Mouse (Mus musculus): Measurements from ENCODE around the gene Elmsan1. TPM values are rescaled to one million over a fixed set of nuclear protein-coding genes. Genes with fewer than 3 reads are reported as not detected.
"Not testable (repeated sequence)": the region's sequence is repeated elsewhere in the genome, so short reads cannot be mapped to it uniquely, and the experiment has no call there.

The Elmsan1 gene
- polyA plus RNA-seq, 1 experiment from 2014 or later = 5.8 TPM

- DNase-seq (ENCODE audit: low spot score) (no peak), ATAC-seq (replicated peaks; ENCODE audit: low FRiP score, low read depth) (no peak)
- no peaks in the 10 kb centered on the region for H3K27me3 ChIP-seq (ENCODE audit: insufficient read depth, low read length)
- TF ChIP-seq CTCF (IDR thresholded peaks at IDR 0.05; ENCODE audit: low read depth) = no peak
- H3K4me2 ChIP-seq (ENCODE audit: low read length) = no peak overlapping the region
- no peaks in the 10 kb centered on the region for H3K36me3 ChIP-seq (ENCODE audit: insufficient read depth, low read length)
- WGBS = 72% methylated on average over 5 of the region's 5 CpGs
- no peaks in the 10 kb centered on the region for H3K4me1 ChIP-seq (replicated peaks; ENCODE audit: insufficient read depth, low read length)
- no peak overlapping the region for H3K9ac ChIP-seq (ENCODE audit: low read depth, low read length)
- no peak overlapping the region for H3K4me3 ChIP-seq (replicated peaks; ENCODE audit: low read depth, low read length)
- no peak overlapping the region for H3K27ac ChIP-seq
- H3K9me3 ChIP-seq (replicated peaks; ENCODE audit: low read length) = no peaks in the 10 kb centered on the region
Observed at GRCm38 (mm10) chr12:84245683-84246082, 27.0 kb upstream of the Elmsan1 start.

DNA sequence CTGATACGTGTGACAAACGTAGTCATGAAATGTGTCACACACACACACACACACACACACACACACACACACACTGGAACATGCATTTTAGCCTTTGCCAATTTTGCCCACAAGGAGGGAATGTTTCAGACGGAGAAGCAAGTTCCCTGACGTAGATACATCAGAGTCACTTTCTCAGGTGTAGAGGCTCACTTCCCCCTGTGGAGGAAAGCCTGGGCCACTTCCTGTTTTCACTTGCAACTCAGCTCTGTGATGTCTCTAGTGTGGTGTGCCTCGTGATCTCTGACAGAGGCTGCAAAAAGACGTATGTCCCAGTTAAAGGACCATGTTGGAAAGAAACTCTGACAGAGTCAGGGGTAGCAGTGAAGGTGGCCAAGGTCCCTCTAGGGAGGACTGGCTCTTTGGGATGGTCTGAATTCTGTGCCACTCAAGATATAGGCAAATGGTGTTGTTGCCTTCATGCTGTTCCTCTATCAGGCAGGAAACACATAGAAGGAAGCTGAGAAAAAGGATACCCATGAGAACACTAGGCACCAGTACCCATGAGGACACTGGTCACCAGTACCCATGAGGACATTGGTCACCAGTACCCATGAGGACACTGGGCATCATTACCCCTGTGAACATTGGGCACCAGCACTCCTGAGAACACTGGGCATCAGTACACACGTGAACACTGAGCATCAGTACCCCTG is 24.5 kb upstream of the Elmsan1 start:
- H3K36me3 ChIP-seq (ENCODE audit: insufficient read depth, low read length) = no peaks in the 10 kb centered on the region
- 83% methylated on average over 7 of the region's 7 CpGs for WGBS
- no peak overlapping the region for H3K9ac ChIP-seq (ENCODE audit: low read depth, low read length)
- H3K4me3 ChIP-seq (replicated peaks; ENCODE audit: low read depth, low read length) = no peak overlapping the region
- H3K4me1 ChIP-seq (replicated peaks; ENCODE audit: insufficient read depth, low read length) = no peaks in the 10 kb centered on the region
- no peaks in the 10 kb centered on the region for H3K9me3 ChIP-seq (replicated peaks; ENCODE audit: low read length)
- H3K27ac ChIP-seq = no peak overlapping the region
- DNase-seq (ENCODE audit: low spot score) = no peak
- no peak for ATAC-seq (replicated peaks; ENCODE audit: low FRiP score, low read depth)
- H3K27me3 ChIP-seq (ENCODE audit: insufficient read depth, low read length) = no peaks in the 10 kb centered on the region
- H3K4me2 ChIP-seq (ENCODE audit: low read length) = no peak overlapping the region
- no peak for TF ChIP-seq CTCF (IDR thresholded peaks at IDR 0.05; ENCODE audit: low read depth)

DNA sequence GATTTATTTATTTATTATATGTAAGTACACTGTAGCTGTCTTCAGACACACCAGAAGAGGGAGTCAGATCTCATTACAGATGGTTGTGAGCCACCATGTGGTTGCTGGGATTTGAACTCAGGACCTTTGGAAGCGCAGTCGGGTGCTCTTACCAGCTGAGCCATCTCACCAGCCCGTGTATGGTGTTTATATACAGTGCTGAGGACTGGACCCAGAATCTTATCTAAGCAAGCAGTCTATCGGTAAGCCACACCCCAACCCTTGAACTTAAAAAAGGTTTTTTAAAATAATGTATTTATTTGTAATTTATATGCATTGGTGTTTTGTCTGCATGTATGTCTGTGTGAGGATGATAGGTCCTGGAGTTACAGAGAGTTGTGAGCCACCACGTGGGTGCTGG is 18.4 kb upstream of the Elmsan1 start:
- not testable (repeated sequence) for H3K9me3 ChIP-seq (replicated peaks; ENCODE audit: low read length)
- WGBS = 94% methylated on average over 5 of the region's 5 CpGs

GRCm38 (mm10) chr12:84235981-84236752 is 17.5 kb upstream of the Elmsan1 start:
- TF ChIP-seq CTCF (IDR thresholded peaks at IDR 0.05; ENCODE audit: low read depth) = no peak
- no peak overlapping the region for H3K27ac ChIP-seq
- ATAC-seq (replicated peaks; ENCODE audit: low FRiP score, low read depth) = no peak

More for the DNA sequence above, 18.4 kb upstream of the Elmsan1 start:
- not testable (repeated sequence) for DNase-seq (ENCODE audit: low spot score); H3K36me3 ChIP-seq (ENCODE audit: insufficient read depth, low read length); ATAC-seq (replicated peaks; ENCODE audit: low FRiP score, low read depth); H3K9ac ChIP-seq (ENCODE audit: low read depth, low read length); H3K4me2 ChIP-seq (ENCODE audit: low read length); H3K4me1 ChIP-seq (replicated peaks; ENCODE audit: insufficient read depth, low read length); H3K27me3 ChIP-seq (ENCODE audit: insufficient read depth, low read length); H3K27ac ChIP-seq; H3K4me3 ChIP-seq (replicated peaks; ENCODE audit: low read depth, low read length)

GRCm38 (mm10) chr12:84235577-84235976 is 16.9 kb upstream of the Elmsan1 start:
- ATAC-seq (replicated peaks; ENCODE audit: low FRiP score, low read depth) (no peak), DNase-seq (ENCODE audit: low spot score) (no peak)
- Histone ChIP-seq H3K36me3 (ENCODE audit: insufficient read depth, low read length) (no peaks in the 10 kb centered on the region), H3K4me1 (replicated peaks; ENCODE audit: insufficient read depth, low read length) (no peaks in the 10 kb centered on the region), H3K27ac (no peak overlapping the region), H3K4me2 (ENCODE audit: low read length) (no peak overlapping the region), H3K27me3 (ENCODE audit: insufficient read depth, low read length) (no peaks in the 10 kb centered on the region), H3K9ac (ENCODE audit: low read depth, low read length) (no peak overlapping the region), H3K4me3 (replicated peaks; ENCODE audit: low read depth, low read length) (no peak overlapping the region), H3K9me3 (replicated peaks; ENCODE audit: low read length) (no peaks in the 10 kb centered on the region)
- 91% methylated on average over 6 of the region's 6 CpGs for WGBS
- TF ChIP-seq CTCF (IDR thresholded peaks at IDR 0.05; ENCODE audit: low read depth) = no peak

More at GRCm38 (mm10) chr12:84235981-84236752, 17.5 kb upstream of the Elmsan1 start:
- no peak for DNase-seq (ENCODE audit: low spot score)
- no peak overlapping the region for H3K4me2 ChIP-seq (ENCODE audit: low read length)
- no peaks in the 10 kb centered on the region for H3K27me3 ChIP-seq (ENCODE audit: insufficient read depth, low read length)
- no peaks in the 10 kb centered on the region for H3K9me3 ChIP-seq (replicated peaks; ENCODE audit: low read length)
- WGBS = 75% methylated on average over 10 of the region's 10 CpGs
- H3K36me3 ChIP-seq (ENCODE audit: insufficient read depth, low read length) = no peaks in the 10 kb centered on the region
- no peak overlapping the region for H3K4me3 ChIP-seq (replicated peaks; ENCODE audit: low read depth, low read length)
- H3K9ac ChIP-seq (ENCODE audit: low read depth, low read length) = no peak overlapping the region
- H3K4me1 ChIP-seq (replicated peaks; ENCODE audit: insufficient read depth, low read length) = no peaks in the 10 kb centered on the region

DNA sequence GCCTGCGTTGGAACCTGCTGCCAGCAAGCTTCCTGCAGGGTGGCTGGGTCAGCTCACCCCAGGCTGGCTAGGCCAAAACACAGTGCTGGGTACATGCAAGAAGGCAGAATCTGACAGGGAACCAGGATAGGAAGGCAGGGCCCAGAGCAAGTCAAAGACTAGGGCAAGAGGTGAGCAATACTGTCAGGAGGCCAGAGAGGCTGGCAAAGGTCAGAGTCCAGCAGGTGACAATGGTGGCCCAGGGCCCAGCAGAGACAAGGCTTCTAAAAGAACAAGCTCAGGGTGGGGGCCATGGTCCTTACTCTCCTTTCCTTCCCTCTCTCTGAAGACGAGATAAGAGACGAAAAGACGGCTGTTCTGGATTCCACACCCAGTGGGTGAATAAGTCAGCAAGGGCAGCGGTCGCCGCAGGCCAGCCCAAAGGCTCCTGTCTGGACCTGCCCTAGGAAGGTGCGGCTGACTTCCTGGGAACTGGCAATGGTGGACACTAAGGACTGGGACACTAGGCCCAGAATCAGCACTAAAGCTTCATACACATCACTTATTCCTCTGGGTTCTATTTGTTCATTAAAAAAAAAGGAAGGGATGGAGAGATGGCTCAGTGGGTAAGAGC is 14.9 kb upstream of the Elmsan1 start:
- Histone ChIP-seq H3K4me3 (replicated peaks; ENCODE audit: low read depth, low read length) (no peak overlapping the region), H3K4me2 (ENCODE audit: low read length) (no peak overlapping the region), H3K27ac (no peak overlapping the region), H3K27me3 (ENCODE audit: insufficient read depth, low read length) (no peaks in the 10 kb centered on the region), H3K9ac (ENCODE audit: low read depth, low read length) (no peak overlapping the region), H3K36me3 (ENCODE audit: insufficient read depth, low read length) (no peaks in the 10 kb centered on the region), H3K9me3 (replicated peaks; ENCODE audit: low read length) (no peaks in the 10 kb centered on the region), H3K4me1 (replicated peaks; ENCODE audit: insufficient read depth, low read length) (no peaks in the 10 kb centered on the region)
- ATAC-seq (replicated peaks; ENCODE audit: low FRiP score, low read depth) (no peak), DNase-seq (ENCODE audit: low spot score) (no peak)
- TF ChIP-seq CTCF (IDR thresholded peaks at IDR 0.05; ENCODE audit: low read depth) = no peak
- 90% methylated on average over 8 of the region's 8 CpGs for WGBS
